Mouse (Mus musculus): ENCODE measurements at regions not wholly inside any gene's neighbourhood (a gene's known extent, or its start where the extent isn't known, plus 50 kb on each side); places are given as distances from the start of the nearest gene placed in this dataset.

- DNase-seq: no peak
Observed at GRCm38 (mm10) chr1:186572651-186573050, 133.1 kb downstream of the Tgfb2 start.

DNA sequence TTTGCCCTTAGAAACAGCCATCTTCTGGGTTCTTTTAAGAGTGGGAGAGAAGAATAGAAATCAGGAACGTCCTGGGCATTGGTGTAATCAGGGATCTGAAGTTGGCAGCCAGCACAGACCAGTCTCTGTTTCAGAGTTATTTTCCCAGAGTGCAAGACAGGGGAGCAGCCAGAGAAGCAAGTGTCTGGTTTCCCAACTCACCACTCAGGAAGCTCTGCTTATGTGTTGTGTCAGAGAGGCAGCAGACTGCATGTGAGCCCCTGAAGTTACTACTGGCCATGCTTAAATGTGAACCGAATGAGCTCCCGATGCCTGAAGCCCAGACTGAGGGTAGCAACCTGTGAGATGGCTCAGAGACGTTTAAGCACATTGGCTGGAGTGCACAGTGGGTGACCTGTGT, 133.7 kb downstream of the Tgfb2 start:
- DNase-seq: no peak

- DNase-seq: no peak
Observed at GRCm38 (mm10) chr1:186568496-186568895, 137.3 kb downstream of the Tgfb2 start.

GRCm38 (mm10) chr1:186568076-186568475, 137.7 kb downstream of the Tgfb2 start:
- no peak for DNase-seq

GRCm38 (mm10) chr1:186567136-186567826, 138.5 kb downstream of the Tgfb2 start:
- DNase-seq: no peak

DNA sequence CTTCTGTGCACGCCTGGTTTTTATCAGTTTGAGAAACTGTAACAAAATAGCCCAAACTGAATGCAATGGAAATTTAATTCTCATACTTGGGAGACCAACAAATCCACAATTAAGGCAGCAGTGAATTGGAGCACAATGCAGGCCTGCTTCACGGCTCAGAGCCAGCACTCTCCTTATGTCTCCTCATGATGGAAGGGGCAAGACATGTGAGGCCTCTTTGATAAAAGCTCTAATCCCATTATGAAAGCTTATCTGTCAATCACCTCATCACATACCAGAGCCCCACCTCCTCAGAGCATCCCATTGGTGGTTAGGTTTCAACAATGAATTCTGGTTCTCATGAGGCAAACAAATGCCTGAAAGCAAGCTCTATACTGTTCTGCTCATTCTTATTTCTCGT, 143.8 kb downstream of the Tgfb2 start:
- DNase-seq: no peak

DNA sequence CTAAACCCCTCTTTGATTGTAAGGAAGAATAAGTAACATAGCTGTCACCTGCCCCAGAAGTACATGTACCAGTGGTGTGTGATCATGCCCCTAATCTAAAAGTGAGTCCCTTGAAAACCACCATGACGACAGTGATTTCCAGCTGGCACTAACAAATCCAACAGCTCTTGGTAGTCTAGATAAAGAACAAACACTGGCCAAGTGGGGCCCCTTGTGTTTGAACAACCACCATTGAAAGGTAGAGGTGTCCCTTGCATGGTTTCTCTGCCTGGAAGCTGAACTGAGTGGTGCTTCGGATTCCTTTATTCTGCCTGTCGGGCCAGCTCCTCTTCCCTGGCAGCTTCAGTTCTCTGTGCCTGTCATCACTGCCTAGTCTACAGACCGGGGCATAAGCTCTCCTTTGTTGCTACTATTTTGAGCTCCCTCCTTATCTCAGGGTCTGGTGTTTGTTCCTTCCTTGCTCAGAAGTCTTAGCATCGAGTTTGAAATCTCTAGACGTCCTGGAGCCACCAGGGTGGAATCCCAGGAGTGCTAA, 150.3 kb downstream of the Tgfb2 start:
- DNase-seq: no peak

DNA sequence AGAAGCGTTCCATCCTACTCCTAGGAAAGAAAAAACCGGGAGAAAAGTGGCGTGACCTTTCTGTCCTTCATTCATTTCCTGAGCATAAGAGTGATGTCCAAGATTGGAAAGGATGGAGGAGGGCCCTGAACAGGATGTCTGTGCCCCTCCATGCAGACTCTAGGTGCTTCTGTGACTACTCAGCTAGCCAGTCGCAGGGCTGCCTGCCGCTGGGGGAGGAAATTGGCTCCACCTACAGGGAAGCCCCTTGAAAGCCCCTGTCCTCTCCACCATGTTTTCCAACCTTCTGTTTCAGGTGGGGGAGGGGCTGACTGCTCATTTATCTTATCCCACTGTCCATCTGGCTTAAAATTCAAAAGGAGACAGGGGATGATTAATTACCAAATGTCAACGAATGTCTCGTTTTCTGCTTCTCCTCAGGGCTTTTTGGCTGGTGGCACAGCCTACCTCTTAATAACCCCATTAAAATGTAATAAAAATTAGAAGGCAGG, 151.2 kb downstream of the Tgfb2 start:
- DNase-seq: no peak

DNA sequence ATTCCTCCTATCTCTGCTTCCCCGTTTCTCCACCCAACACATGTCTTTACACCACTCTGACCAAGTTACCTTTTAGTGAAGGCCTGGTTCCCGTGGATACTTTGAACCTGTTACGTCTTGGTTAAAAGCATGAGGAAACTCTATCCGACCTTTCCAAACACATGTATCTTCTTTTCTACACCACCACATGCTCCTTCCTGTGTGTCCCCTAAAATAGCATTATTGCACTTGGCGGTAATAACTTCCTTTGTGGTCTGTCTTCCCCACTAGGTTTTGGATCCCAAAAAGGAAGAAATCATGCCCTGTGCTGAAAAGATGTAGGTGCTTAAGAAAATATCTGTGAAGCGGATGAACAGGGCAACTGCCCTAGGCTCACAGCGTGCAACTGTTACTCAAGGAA, 153.1 kb downstream of the Tgfb2 start:
- DNase-seq: no peak

GRCm38 (mm10) chr1:186550265-186550885, 155.4 kb downstream of the Tgfb2 start:
- DNase-seq: peak; percentile 42

GRCm38 (mm10) chr1:186549207-186549606, 156.6 kb downstream of the Tgfb2 start:
- DNase-seq: no peak

- DNase-seq: no peak
Observed at GRCm38 (mm10) chr1:186546386-186547185, 159.2 kb downstream of the Tgfb2 start.

DNA sequence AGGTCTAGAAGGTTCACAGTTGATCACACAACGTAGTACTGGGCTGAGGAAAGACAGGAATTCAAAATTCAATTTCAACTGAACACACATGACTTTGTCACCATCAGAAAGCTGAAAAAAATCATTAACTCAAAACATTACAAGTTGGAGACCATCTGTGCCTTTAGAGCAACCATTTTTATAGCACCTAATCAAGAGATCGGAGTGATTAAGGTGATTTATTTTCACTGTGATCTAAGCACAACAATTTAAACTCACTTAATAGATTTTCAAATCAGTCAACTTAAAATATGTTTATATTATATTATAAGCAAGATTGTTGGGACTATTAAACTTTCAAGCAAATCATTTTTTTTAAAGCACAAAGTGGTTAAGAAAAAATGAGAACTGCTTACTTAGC, 165.7 kb downstream of the Tgfb2 start:
- DNase-seq: no peak

DNA sequence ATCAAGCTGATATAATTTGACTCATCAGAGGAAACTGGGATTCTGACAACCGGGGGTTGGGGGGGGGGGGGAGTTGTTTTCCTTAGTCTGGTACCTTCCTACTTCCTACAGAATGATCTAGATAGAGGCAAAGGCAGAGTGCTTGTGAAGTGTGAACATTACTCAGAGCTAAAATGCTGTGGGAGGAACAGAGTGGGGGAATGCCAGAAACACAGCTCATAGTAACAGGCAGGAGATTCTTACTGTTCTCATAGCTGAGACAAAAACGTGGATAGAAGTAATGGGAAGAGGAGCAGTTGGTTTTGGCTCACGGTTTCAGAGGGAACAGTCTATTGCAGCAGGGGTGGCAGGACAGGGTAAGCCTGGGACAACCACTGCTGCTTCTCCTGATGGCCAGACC, 167.6 kb downstream of the Tgfb2 start:
- DNase-seq: no peak

DNA sequence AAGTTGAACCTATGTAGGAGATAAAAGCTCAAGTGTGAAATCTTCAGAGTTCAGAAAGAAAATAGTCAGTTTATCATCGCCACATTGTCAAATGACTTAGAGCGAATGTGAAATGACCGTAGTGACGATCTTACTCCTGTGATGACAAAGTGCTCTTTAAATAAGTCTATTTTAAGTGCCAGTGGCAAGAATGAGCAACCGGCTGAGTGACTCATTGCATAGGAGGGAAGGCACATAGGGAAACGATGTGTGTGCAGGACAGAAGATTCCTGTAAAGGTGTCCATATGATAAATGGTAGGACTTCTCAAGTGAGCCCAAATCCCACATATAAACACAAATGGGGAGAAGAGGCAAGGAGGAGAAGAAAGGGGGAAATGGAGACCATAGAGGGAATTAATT, 189.8 kb downstream of the Tgfb2 start:
- DNase-seq: no peak

- no peak for DNase-seq
Observed at GRCm38 (mm10) chr1:186515071-186515470, 190.7 kb downstream of the Tgfb2 start.

DNA sequence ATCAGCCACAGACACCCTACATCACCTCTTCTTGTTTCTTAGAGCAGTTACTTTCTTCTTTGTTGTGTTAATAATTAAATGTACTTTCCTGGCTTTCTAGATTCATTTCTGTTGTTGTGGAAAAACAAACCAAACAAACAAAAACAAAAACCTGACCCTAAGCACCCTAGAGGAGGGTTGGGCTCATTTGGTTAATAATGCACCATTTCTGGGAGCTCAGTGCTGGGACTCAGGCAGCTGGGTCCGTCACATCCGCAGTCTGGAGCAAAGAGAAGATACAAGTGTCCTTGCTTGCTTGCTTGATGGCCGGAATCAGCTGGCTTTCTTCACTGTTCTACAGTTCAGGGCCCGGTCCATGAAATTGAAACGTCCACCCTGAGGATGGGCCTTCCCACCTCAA, 191.9 kb downstream of the Tgfb2 start:
- no peak for DNase-seq

DNA sequence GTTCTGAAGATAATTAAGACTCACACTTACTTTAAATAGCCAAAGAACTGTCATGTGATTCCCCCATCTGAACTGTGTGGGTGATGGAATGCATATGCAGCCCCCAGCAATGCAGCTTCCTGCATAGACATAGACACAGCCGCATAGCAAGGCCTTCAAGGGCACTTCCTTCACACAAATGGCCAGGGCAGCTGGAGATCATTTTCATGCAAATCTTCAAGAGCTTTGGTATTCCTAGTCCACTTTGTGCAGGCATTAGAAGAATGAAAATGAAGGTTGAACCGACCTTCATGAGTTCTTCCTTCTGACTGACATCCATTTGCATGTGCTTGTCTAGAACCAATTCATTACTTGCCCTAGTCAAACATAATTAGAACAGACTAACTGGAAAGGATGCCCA, 195.3 kb downstream of the Tgfb2 start:
- peak; percentile 10 for DNase-seq

DNA sequence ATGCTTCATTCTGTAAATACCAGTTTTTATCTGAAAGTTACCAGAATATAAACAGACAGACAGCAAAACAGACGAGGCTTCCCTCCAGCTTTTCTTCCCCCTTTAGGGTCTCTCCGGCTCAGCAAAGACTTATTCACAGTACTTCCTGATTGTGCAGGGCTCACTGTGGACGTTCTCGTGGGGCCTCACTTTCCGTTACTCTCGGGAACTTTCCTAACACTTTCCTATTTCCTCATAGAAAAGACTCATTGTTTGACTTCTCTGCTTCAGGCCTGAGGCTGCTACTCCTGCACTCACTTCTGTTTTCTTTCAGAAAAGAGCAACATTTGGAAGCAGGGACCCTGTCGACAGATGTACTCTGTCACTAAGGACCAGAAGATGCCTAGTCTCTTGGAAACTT, 197.4 kb downstream of the Tgfb2 start:
- peak; percentile 10 for DNase-seq

DNA sequence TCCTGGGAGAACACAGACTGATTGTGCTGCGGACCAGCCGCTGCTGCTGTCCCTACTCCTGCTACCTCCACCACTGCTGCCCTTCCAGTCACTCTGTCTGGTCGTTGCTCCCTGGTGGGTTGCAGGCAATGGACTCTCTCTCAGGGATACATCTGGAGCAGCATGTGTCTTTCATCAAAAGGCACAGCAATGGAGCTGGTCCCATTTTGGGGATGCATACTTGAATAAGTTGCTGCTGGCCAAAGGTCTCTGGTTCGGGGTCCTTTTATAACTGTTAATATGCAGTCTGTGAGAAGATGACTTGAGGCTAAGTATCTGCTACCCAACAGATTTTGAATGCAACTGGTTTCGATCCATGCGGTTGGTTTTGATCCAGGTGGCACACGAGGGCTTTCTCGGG, 197.8 kb downstream of the Tgfb2 start:
- peak; percentile 14 for DNase-seq

GRCm38 (mm10) chr1:186506517-186506916, 199.3 kb downstream of the Tgfb2 start:
- no peak for DNase-seq

GRCm38 (mm10) chr1:186505912-186506311, 199.9 kb downstream of the Tgfb2 start:
- DNase-seq: no peak

GRCm38 (mm10) chr1:186505051-186505711, 200.6 kb downstream of the Tgfb2 start:
- DNase-seq: no peak

Measured in kidney, postnatal 10 days (tissue).